Mouse (Mus musculus): ENCODE data around the gene Sema4c.

Gene Sema4c

GRCm38 (mm10) chr1:36535477-36536396 is 22.4 kb downstream of the Sema4c start:
- peak; percentile 86 for DNase-seq (ENCODE audit: low read depth, low spot score)

DNA sequence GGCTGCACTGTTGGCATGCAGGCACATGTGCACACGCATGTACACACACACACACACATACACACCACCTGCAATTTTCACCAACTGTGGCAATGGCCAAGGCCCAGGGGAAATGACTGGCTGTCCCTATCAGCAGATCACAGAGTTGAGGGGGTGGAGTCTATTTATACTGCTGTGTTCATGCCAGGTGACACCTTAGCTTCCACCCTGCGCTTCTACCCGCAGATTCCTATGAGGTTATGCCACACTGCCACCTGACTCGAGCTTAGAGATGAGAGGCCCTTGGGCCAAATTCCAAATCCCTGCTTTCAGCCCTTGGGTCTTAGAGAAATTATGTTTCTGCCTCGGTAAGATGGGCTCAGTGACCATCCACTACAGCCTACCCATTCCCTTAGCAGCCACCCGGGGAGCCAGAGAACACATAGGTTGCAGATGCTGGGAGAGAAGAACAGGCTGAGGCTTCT is 23.5 kb downstream of the Sema4c start:
- DNase-seq (ENCODE audit: low read depth, low spot score): peak; percentile 33

DNA sequence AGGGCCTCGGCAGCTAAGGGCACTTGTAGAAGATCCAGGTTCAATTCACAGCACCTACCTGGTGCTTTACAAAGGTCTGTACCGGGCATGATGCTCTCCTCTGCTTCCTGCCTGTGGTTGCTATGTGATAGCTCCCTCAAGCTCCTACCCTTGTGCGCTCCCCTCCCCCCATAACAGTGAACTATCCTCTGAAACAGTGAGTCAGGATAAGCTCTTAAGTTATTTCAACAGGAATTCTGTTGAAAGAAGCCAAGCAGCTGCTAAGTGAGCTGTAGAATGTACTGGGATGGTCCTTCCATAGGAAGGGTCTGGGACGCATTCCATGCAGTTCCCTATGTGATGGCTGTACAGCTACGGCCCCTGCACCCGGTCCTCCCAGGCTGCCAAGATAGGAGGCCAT is 24.6 kb downstream of the Sema4c start:
- no peak for DNase-seq (ENCODE audit: low read depth, low spot score)

GRCm38 (mm10) chr1:36531461-36531860 is 26.7 kb downstream of the Sema4c start:
- DNase-seq (ENCODE audit: low read depth, low spot score): no peak

- no peak for DNase-seq (ENCODE audit: low read depth, low spot score)
Measured at GRCm38 (mm10) chr1:36530962-36531361, 27.2 kb downstream of the Sema4c start.

DNA sequence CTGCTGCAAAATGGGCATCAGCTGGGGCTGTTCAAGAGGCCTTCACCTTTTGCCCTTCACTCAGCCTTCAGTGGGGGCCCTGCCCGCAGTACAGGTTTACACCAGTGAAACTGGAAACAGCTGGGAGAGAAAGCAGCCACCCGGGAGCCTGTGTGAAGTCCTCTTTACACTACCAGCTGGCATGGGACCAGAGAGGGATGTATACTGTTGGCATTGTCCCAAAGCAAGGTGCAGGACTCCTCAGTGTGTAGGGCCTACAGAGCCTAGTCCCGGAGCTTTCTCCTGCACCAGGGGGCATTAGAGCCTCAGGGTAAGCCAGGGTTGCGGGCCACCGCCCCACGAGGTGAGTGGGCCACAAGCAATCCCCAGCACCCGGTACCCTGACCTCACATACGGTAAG is 27.7 kb downstream of the Sema4c start:
- no peak for DNase-seq (ENCODE audit: low read depth, low spot score)

DNA sequence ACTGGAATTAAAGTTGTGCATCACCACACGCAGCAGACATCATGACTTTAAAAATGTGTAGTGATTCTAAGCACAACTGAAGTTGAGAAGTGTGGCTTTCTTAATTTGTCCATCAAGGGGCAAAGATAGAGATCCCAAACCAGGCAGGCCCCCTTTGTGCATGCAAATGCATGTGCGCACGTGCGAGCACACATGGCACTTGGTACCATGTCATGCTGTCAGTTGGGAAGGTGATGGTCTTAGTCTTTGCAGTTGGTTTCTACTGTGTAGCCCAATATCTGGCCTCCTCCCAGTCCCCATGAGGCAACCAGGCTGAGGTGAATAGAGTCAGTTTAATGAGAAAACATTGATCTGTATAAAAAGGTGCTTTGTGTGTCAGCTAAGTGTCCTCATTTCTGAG is 28.3 kb downstream of the Sema4c start:
- no peak for DNase-seq (ENCODE audit: low read depth, low spot score)

DNA sequence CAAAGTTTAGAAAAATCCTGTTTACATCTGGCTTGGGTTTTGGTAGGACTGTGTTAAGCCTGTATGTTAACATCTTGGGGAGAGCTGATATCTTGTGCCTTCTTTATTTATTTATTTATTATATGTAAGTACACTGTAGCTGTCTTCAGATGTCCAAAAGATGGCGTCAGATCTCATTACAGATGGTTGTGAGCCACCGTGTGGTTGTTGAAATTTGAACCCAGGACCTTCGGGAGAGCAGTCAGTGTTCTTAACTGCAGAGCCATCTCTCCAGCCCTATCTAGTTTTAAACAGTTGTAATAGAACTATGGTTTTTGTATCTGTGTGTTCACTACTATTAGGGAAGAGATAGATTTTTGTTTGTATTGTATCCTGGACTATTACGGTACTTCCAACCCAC is 28.9 kb downstream of the Sema4c start:
- no peak for DNase-seq (ENCODE audit: low read depth, low spot score)

GRCm38 (mm10) chr1:36528351-36528750 is 29.8 kb downstream of the Sema4c start:
- peak; percentile 51 for DNase-seq (ENCODE audit: low read depth, low spot score)

- DNase-seq (ENCODE audit: low read depth, low spot score): no peak
Measured at GRCm38 (mm10) chr1:36526903-36527302, 31.2 kb downstream of the Sema4c start.

GRCm38 (mm10) chr1:36525774-36526173 is 32.4 kb downstream of the Sema4c start:
- DNase-seq (ENCODE audit: low read depth, low spot score): no peak

- DNase-seq (ENCODE audit: low read depth, low spot score): no peak
Measured at GRCm38 (mm10) chr1:36524058-36524457, 34.1 kb downstream of the Sema4c start.

GRCm38 (mm10) chr1:36523332-36524013 is 34.7 kb downstream of the Sema4c start:
- DNase-seq (ENCODE audit: low read depth, low spot score): peak; percentile 56

DNA sequence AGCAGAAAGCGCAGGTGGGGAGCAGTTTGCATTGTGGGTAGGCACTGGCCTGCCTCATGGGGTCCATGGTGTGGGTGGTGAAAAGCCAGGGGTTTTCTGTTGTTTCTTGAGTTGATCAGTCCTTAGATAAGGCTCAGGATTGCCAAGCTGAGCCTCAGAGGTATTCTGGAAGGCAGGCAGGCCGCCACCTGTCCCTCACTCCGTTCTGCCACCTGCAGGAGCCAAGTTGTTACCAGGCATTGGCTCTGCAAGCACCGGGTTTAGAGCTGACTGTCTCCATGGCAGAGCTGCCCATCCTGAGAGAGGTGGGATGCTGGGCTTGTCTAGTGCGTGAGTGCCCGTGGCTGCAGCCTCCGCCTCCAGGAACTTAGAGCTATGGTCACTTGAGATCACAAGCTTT is 35.9 kb downstream of the Sema4c start:
- peak; percentile 54 for DNase-seq (ENCODE audit: low read depth, low spot score)

DNA sequence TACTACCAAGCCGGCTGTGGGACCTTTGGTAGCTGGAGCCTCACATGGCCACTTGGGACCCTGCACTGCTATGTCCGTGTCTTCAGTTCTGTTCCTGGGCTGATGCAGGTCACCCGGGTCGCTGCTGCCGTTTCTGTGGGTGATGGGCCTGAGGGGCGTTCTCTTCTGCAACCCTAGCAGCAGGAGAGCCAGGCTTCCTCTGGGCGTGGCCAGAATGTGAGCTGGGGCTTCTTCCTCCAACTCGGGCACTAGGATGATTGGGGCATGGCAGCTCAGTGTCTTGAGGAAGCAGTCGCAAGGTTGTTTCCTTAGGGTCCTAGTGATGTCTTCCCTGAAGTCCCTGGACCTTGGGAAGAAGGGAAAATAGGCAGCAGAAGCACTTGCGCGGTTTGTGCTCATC is 38.5 kb downstream of the Sema4c start:
- no peak for DNase-seq (ENCODE audit: low read depth, low spot score)

- peak; percentile 56 for DNase-seq (ENCODE audit: low read depth, low spot score)
Measured at GRCm38 (mm10) chr1:36518259-36518658, 39.9 kb downstream of the Sema4c start.

GRCm38 (mm10) chr1:36513718-36514117 is 44.4 kb downstream of the Sema4c start:
- peak; percentile 77 for DNase-seq (ENCODE audit: low read depth, low spot score)

DNA sequence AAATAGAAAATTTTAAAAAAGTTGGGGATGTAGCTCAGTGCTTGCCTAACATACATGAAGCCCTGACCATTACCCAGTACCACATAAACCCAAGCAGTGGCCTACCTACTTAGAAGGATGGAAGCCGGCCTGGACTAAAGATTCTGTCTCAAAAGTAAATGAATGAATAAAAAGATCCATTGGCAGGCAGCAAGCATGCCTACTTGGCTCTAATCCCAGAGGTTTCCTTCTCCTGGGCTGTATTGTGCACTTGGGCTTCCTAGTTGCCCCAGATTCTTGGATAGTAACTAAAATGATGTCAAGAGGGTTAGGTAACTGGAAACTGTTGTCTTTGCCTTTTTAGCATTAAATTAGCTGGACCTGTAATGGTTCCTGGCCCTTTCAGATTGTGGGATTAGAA is 44.8 kb downstream of the Sema4c start:
- peak; percentile 55 for DNase-seq (ENCODE audit: low read depth, low spot score)

- DNase-seq (ENCODE audit: low read depth, low spot score): no peak
Measured at GRCm38 (mm10) chr1:36512966-36513280, 45.2 kb downstream of the Sema4c start.

DNA sequence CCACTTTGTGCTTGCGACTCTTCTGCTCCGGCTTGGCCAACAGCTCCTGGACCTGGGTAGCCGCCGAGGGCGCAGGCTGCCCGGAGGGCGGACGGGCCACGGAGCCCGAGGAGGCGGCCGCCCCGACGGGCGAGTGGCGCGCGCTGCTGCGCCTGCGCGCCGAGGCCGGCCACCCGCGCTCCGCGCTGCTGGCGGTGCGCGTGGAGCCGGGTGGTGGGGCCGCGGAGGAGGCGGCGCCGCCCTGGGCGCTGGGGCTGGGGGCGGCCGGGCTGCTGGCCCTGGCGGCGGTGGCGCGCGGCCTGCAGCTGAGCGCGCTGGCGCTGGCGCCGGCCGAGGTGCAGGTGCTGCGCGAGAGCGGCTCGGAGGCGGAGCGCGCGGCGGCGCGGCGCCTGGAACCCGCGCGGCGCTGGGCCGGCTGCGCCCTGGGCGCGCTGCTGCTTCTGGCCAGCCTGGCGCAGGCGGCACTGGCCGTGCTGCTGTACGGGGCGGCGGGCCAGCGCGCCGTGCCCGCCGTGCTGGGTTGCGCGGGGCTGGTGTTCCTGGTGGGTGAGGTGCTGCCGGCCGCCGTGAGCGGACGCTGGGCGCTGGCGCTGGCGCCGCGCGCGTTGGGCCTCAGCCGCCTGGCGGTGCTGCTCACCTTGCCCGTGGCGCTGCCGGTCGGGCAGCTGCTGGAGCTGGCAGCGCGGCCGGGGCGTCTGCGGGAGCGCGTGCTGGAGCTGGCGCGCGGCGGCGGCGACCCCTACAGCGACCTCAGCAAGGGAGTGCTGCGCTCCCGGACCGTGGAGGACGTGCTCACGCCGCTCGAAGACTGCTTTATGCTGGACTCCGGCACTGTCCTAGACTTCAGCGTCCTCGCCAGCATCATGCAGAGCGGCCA is 45.8 kb downstream of the Sema4c start:
- peak; percentile 68 for DNase-seq (ENCODE audit: low read depth, low spot score)

DNA sequence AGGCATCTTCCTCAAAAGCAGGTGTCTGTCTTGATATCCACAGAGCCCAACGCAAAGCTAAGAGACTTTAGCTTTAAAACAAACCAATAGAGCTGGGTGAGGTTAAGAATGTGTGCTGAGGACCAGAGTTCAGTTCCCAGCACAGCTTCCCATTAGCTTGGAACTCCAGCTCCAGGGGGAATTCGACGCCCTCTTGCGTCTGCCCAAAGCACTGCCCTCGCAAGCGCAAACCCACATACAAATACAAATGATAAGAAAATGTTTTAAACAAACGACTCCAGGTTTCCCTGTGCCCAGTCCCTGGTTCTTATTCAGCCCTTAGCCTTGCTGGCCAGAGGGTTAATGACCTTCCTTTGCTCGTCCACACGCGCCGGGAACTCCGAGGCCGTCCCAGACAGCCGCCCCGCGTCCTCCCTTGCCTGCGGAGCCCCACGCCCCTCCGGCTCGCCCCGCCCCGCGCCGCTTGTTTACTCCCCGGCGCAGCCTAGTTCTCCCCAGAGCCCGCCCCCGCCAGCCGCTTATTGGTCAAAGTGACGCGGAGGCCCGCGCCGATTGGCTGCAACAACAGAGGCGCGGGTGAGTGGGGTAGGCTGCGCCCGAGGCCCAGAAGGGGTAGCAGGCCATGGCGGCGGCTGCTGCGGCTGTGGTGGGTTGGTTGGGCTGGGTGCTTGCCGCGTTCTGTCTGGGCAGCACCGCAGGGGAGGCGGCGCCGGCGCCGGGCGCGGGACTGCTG is 46.7 kb downstream of the Sema4c start, which contains the start of gene Cnnm3:
TSS of gene Cnnm3 (plus strand) at position 579 of the 733 bp plus-strand sequence.
- peak; percentile 98 for DNase-seq (ENCODE audit: low read depth, low spot score)

Data from brain, adult 2 months (tissue).